Mouse (Mus musculus) small intestine, adult 2 months (tissue): Measurements from ENCODE around the gene Rxra. TPM values are rescaled to one million over a fixed set of nuclear protein-coding genes. Genes with fewer than 3 reads are reported as not detected.

ENCODE experiments used
- H3K27ac ChIP-seq: fragments of 200-500 bp; 2 replicates; pipeline ENCODE4 v1.5.1; 2012; ENCODE audit warnings: low read depth, low read length, control low read depth, inconsistent platforms; ENCODE audit not compliant: insufficient read depth
- H3K27me3 ChIP-seq: fragments of 200-500 bp; 2 replicates; pipeline ENCODE4 v1.6.1; 2012; ENCODE audit warnings: mild to moderate bottlenecking, moderate library complexity, low read length, inconsistent platforms; ENCODE audit not compliant: control insufficient read depth, insufficient read depth
- H3K36me3 ChIP-seq: fragments of 200-500 bp; 2 replicates; pipeline ENCODE4 v1.6.1; 2012; ENCODE audit warnings: mild to moderate bottlenecking, low read length, control low read depth, inconsistent platforms; ENCODE audit not compliant: control insufficient read depth, insufficient read depth
- H3K4me1 ChIP-seq: fragments of 200-500 bp; 2 replicates; pipeline ENCODE4 v1.6.1; 2012; ENCODE audit warnings: low read length, inconsistent platforms, mixed read lengths; ENCODE audit not compliant: control insufficient read depth, insufficient read depth, insufficient read length
- H3K4me3 ChIP-seq: fragments of 200-500 bp; 2 replicates; pipeline ENCODE4 v1.5.1; 2012; ENCODE audit warnings: low read depth, mild to moderate bottlenecking, control low read depth, inconsistent platforms, low read length, moderate library complexity
- CTCF ChIP-seq: fragments of 200-500 bp; IDR thresholded peaks from 2 replicates; pipeline ENCODE4 v1.5.1; 2012; ENCODE audit warnings: low read depth, mild to moderate bottlenecking, control low read depth, inconsistent platforms, low read length, moderate library complexity, mixed read lengths; ENCODE audit not compliant: insufficient replicate concordance, insufficient read length; ENCODE audit errors: extremely low read depth
- POLR2A ChIP-seq: fragments of 200-500 bp; IDR thresholded peaks from 2 replicates; pipeline ENCODE4 v1.6.1; 2012; ENCODE audit warnings: low read depth, mild to moderate bottlenecking, control low read depth, inconsistent platforms, low read length, moderate library complexity
- WGBS: fragments of 180-500 bp; shearing (Covaris S2); methylation state at CpG from one replicate; pipeline ENCODE4 v1.1.7; 2018; 5-methylcytosine and 5-hydroxymethylcytosine counted together
- polyA plus RNA-seq: library from polyadenylated mRNA; depleted of rRNA; stranded (reverse); fragments of >200 nt; gene quantifications from 2 replicates; pipeline ENCODE4 v1.2.3, GENCODE M21; 2012

Rxra gene
- polyA plus RNA-seq, 1 experiment = 110 TPM

GRCm38 (mm10) chr2:27727994-27728854, 52.0 kb downstream of the Rxra start:
- WGBS = 82% methylated on average over 14 of the region's 14 CpGs
- no peak overlapping the region for H3K4me3 ChIP-seq
- H3K27ac ChIP-seq = no peak overlapping the region
- no peaks in the 10 kb centered on the region for H3K27me3 ChIP-seq
- H3K4me1 ChIP-seq = peaks cover 10% of the 10 kb centered on the region
- TF ChIP-seq POLR2A = no peak
- TF ChIP-seq CTCF = no peak
- H3K36me3 ChIP-seq = no peaks in the 10 kb centered on the region

GRCm38 (mm10) chr2:27729009-27729408, 52.8 kb downstream of the Rxra start:
- 61% methylated on average over 4 of the region's 4 CpGs for WGBS
- H3K4me1 ChIP-seq = peaks cover 10% of the 10 kb centered on the region
- H3K27me3 ChIP-seq = no peaks in the 10 kb centered on the region
- no peaks in the 10 kb centered on the region for H3K36me3 ChIP-seq
- no peak overlapping the region for H3K27ac ChIP-seq
- H3K4me3 ChIP-seq = no peak overlapping the region
- TF ChIP-seq POLR2A (no peak), CTCF (no peak)

GRCm38 (mm10) chr2:27730002-27730905, 54.0 kb downstream of the Rxra start:
- H3K27ac ChIP-seq = no peak overlapping the region
- no peak for TF ChIP-seq POLR2A
- peak; percentile 61; the same call in 1 of the 2 replicates for TF ChIP-seq CTCF
- no peak overlapping the region for H3K4me3 ChIP-seq
- H3K4me1 ChIP-seq = peaks cover 10% of the 10 kb centered on the region
- no peaks in the 10 kb centered on the region for H3K36me3 ChIP-seq
- no peaks in the 10 kb centered on the region for H3K27me3 ChIP-seq
- 60% methylated on average over 13 of the region's 13 CpGs for WGBS

GRCm38 (mm10) chr2:27733021-27733420, 56.8 kb downstream of the Rxra start:
- H3K4me1 ChIP-seq = peaks cover 10% of the 10 kb centered on the region
- H3K4me3 ChIP-seq = no peak overlapping the region
- no peak for TF ChIP-seq POLR2A
- no peak for TF ChIP-seq CTCF
- peaks cover 10% of the 10 kb centered on the region for H3K36me3 ChIP-seq
- H3K27ac ChIP-seq = no peak overlapping the region
- WGBS = 81% methylated on average over 2 of the region's 2 CpGs
- no peaks in the 10 kb centered on the region for H3K27me3 ChIP-seq

GRCm38 (mm10) chr2:27734328-27734727, 58.1 kb downstream of the Rxra start:
- Histone ChIP-seq H3K27me3 (no peaks in the 10 kb centered on the region), H3K4me3 (no peak overlapping the region), H3K4me1 (peaks cover 7% of the 10 kb centered on the region), H3K36me3 (peaks cover 18% of the 10 kb centered on the region), H3K27ac (no peak overlapping the region)
- whole genome bisulfite sequencing = 44% methylated on average over 1 of the region's 1 CpGs
- no peak for TF ChIP-seq CTCF
- no peak for TF ChIP-seq POLR2A

GRCm38 (mm10) chr2:27734800-27735199, 58.6 kb downstream of the Rxra start:
- no peak for TF ChIP-seq CTCF
- no peak for TF ChIP-seq POLR2A
- WGBS = 73% methylated on average over 2 of the region's 2 CpGs

GRCm38 (mm10) chr2:27736802-27737201, 60.6 kb downstream of the Rxra start:
- H3K27ac ChIP-seq = no peak overlapping the region
- peaks cover 9% of the 10 kb centered on the region for H3K4me1 ChIP-seq
- no peak for TF ChIP-seq CTCF
- no peak for TF ChIP-seq POLR2A
- peaks cover 25% of the 10 kb centered on the region for H3K36me3 ChIP-seq
- no peaks in the 10 kb centered on the region for H3K27me3 ChIP-seq
- H3K4me3 ChIP-seq = no peak overlapping the region
- 91% methylated on average over 5 of the region's 5 CpGs for WGBS

More at GRCm38 (mm10) chr2:27734800-27735199, 58.6 kb downstream of the Rxra start:
- Histone ChIP-seq H3K27ac (no peak overlapping the region), H3K4me1 (peaks cover 6% of the 10 kb centered on the region; the same call in 1 of the 2 replicates), H3K36me3 (peaks cover 18% of the 10 kb centered on the region), H3K4me3 (no peak overlapping the region), H3K27me3 (no peaks in the 10 kb centered on the region)
